Comparison of ENCODE assay signal across 12 mouse cellular contexts in the genomic region with DNA sequence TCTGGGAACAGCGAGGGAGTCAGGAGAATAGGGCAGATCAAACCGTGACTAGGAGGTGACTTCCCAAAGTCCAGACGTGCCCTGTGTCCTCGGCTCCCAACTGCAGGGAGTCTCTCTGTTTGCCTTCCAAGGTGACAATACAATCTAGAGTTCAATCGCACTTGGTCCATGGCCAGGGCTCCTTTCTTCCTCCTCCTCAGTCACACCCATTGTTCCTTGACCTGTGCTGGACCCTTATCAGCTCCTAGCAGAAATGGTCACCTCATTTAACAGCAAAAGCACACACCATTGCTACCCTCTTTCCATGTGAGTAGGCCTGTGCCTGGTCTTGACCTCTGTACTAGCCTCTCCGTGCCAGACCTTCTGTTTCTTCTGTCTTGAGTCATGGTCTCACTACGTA.
"Had no signal": no experiment of that assay in that cellular context is flagged by ENCODE, and none has a peak within 500 bp of the region (broad histone marks: within the 10 kb centered on the region; RNA-seq: fewer than 3 reads in every experiment).

No protein-coding gene starts in this region.

- H3K27me3 ChIP-seq: midbrain, embryonic 12.5 days; neural tube, embryonic 13.5 days; neural tube, embryonic 15.5 days had no signal

- H3K4me1 ChIP-seq: midbrain, embryonic 12.5 days; neural tube, embryonic 13.5 days; neural tube, embryonic 15.5 days had no signal

- H3K27ac ChIP-seq: midbrain, embryonic 10.5 days; midbrain, embryonic 12.5 days; neural tube, embryonic 13.5 days; neural tube, embryonic 15.5 days had no signal

- H3K9me3 ChIP-seq: midbrain, embryonic 10.5 days; midbrain, embryonic 12.5 days; neural tube, embryonic 13.5 days; neural tube, embryonic 15.5 days had no signal

- H3K4me3 ChIP-seq: midbrain, embryonic 10.5 days; midbrain, embryonic 12.5 days; myocyte; neural tube, embryonic 13.5 days; neural tube, embryonic 15.5 days had no signal

- ATAC-seq: midbrain, embryonic 16.5 days had no signal

- H3K9ac ChIP-seq: lung, embryonic 14.5 days; midbrain, embryonic 12.5 days; neural tube, embryonic 13.5 days; neural tube, embryonic 15.5 days had no signal

- H3K36me3 ChIP-seq: midbrain, embryonic 10.5 days; midbrain, embryonic 12.5 days; neural tube, embryonic 13.5 days; neural tube, embryonic 15.5 days had no signal

- DNase-seq: lung, embryonic 14.5 days; midbrain, embryonic 14.5 days; retina, postnatal 1 day; thymus, adult 2 months; thymus, postnatal 25 days; thymus, postnatal 4 days had no signal

- H3K4me2 ChIP-seq: lung, embryonic 14.5 days; midbrain, embryonic 12.5 days; neural tube, embryonic 13.5 days; neural tube, embryonic 15.5 days had no signal
